Mouse (Mus musculus): ENCODE measurements at regions not wholly inside any gene's neighbourhood (a gene's known extent, or its start where the extent isn't known, plus 50 kb on each side); places are given as distances from the start of the nearest gene placed in this dataset.

DNA sequence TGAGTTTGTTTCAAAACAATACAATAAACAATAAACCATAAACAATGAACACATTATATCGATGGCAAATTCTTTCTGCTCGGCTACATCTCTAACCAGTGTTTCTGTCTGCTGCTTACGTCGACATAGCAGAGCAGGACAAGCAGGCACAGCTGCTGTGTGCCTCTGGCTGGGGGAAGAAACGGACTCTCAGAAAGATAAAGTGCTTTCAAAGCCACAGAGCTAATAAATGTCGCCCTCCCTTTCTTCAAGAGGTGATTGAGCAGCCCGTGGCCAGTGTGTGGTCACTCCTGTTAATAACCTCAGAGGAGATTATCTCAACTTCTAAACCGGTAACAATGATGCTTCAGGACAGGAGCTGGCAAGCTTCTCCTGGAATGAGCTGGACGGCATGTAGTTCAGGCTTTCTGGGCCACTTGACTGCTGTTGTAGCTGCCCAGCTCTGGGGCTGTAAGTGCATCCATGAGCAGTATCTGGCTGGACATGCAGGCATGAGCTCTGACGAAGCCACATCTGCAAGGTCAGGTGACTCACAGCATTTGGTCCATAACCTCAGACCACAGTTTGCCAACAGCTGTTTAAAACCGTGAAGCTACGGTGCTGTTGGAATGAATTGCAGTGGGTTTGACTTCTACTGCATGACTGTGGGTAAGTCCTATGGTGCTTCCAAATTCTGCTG, 55.6 kb downstream of the Evx1 start:
- DNase-seq, result no peak

DNA sequence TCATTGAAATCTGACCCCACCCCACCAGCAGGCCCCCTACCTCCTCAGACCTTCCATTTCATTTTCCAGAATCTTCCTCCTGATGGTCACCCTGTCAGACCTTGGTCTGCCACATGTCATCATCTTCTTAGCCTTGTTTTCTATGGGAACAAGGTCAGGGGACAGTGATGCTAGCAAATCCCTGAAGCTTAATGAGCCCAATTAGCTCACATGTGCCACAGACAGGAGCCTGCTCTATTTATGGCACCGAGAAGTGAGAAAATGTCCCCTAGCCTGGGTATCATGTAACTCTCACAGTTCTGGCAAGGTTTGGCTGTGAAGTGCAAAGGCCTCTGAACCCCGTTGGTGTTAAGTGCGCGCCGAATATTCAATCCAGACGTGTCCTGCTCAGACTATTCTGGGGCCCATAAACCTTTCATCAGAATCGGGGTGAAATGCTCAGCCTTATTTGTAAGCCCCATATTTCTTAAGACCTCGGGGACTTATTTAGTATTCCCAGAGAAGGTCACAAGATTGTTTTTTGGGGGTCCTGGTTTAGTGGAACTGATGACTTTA, 57.6 kb downstream of the Evx1 start:
- DNase-seq, result no peak

- no peak for DNase-seq
Measured at GRCm38 (mm10) chr6:52379146-52379545, 65.8 kb downstream of the Evx1 start.

- DNase-seq, result no peak
Measured at GRCm38 (mm10) chr6:52379588-52379987, 66.3 kb downstream of the Evx1 start.

- no peak for DNase-seq
Measured at GRCm38 (mm10) chr6:52385044-52385443, 71.7 kb downstream of the Evx1 start.

DNA sequence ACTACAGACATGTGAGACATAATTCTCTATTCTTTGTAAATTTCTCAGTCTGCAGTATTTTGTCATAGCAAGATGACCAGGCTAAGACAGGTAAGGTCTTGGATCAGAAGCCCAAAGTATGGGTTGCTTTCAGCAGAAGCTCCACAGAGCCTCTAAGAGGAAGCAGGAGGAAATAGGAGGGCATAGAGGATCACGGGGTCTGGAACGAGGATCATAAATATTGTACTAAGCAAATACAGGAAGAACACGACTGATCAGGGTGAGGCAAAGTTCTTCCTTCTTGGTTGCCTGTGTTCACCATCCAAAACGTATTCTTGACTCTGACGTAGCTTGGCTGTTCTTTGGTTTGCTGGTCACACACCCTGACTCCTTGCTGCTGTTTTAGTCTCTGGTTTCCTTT, 88.1 kb downstream of the Evx1 start:
- DNase-seq, result no peak

DNA sequence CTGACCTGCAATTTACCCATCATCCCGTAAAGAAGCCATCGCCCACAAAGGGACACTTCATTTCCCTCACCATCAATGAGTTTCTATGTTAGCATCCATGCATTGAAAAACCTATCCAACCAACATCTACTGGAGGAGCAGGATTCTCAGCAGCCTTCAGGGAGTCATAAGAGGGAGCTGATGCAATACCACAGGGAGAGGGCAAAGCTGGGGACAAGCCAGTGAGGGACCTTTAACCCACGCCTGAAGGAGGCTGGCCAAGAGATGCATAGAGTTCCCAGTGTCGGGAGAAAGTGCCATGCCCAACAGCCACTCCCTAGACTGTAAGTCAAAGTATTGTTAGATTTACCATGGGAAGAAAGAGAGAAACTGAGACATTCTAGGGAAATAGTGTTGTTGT, 96.7 kb downstream of the Evx1 start:
- no peak for DNase-seq

DNA sequence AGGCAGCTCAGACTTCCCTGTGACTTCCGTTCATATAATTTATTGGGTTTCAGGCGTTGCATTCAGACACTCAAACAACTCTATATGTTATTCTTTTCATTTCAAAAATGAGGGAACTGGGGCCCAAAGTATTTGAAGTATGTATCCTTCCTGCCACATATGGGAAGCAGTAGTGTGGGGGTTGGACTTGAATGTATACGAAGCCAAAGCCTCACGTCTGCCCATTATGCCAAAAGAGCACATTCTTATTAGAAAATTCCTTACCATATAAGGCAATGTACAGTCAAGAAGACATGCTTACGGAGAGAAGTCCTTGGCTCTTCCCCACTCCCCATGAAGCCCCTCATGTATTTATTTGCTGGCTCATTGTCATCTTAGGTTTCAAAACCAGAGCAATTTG, 97.4 kb downstream of the Evx1 start:
- DNase-seq, result no peak

- DNase-seq, result no peak
Measured at GRCm38 (mm10) chr6:52411302-52411701, 98.0 kb downstream of the Evx1 start.

DNA sequence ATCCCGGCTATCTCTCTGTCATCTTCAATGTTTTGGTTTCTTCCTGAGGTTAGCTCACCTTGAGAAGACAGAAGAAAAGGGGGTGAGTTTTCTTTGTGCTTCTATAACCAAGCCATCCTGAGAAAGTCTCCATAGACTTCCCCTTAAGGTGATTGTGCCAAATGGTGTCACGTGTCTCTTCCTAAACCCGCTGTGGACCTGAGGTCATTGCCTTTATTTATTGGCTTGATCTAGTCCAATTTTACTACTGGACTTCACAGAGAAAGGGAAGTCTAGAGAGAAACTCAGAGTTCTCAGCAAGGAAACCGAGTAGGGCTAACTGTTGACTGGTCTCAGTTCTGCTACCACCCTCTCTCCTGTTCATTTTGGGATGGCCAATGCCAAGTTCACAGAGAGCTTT, 100.3 kb downstream of the Evx1 start:
- no peak for DNase-seq

GRCm38 (mm10) chr6:52415341-52415946, 102.1 kb downstream of the Evx1 start:
- DNase-seq, result no peak

DNA sequence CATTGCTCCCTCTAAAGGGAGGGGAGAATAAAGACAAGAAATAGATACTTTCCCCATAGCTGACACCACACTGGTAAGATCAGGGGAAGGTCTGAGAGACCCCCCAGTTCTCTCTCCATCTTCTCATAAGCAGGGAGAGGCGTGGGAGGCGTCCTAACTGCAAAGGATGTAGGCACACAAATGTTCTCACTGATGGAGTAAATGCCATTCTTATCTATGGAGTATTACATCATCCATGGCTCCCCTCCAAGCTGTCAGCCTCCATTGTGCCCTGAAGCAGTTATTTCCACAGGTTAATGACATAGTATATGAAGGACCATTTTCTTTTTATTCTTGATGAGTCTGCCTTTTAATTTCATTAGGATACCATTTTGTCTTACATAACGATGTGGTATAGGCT, 103.2 kb downstream of the Evx1 start:
- no peak for DNase-seq

- DNase-seq, result peak; percentile 37
Measured at GRCm38 (mm10) chr6:52417439-52418124, 104.3 kb downstream of the Evx1 start.

DNA sequence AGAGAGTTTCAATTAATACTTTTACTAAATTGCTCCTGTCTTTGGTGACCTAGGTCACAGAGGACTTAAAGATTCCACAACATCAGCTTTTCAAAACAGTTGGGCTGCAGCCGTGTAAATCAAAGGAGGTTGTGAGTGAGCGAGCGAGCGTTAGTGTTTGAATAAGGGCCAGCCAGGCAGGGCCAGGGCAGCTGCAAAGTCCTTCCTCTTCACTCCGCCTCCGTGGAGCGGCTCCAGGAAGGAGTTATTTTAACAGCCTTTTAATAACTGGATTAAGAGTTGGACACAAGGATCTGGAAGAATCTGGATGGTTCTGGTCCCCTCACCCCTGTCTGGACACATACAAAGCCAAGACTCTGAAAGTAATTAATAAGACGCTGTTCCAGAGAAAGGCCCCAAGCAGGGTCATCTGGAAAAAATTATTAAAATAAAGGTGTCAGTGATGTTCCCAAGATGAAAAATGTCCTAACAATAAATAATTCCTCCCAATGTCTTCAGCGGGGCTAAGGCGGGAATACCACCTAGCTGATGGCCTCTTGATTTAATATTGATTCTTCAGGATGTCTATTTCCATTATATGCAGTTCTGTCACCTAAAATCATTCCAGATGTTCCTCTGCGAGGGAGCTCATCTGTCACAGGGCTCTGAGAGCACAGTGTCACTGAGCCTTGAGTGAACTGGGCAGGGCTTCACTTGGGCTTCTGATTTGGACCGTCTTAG, 105.3 kb downstream of the Evx1 start:
- no peak for DNase-seq

DNA sequence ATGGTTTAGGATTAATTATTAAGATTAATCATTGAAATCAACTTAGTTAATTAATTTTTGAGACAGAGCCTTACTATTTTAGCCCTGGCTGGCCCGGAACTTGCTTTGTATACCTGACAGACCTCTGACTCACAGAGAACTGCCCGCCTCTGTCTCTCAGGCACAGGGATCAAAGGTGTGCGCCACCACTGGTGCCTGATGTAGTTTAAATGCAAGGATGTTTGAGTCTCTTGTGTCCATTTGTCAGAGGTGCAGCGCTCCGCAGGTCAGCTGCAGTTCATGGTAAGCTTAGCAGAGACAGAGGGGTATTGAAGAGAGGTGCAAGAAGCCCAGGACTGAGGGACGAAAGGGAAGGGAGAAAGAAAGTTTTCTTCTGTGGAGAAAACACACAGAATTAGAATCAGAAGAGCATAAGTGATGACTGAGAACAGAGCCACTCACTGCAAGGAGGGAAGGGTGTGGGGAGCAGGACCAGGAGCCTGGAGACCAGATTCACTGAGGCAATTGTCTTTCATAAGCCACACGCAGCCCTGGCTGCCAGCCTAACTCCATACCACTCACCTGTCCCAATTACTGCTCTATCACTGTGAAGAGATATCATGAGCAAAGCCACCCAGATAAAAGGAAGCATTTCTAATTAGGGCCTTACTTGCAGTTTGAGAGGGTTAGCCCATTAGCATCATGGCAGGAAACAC, 107.1 kb downstream of the Evx1 start:
- DNase-seq, result no peak

DNA sequence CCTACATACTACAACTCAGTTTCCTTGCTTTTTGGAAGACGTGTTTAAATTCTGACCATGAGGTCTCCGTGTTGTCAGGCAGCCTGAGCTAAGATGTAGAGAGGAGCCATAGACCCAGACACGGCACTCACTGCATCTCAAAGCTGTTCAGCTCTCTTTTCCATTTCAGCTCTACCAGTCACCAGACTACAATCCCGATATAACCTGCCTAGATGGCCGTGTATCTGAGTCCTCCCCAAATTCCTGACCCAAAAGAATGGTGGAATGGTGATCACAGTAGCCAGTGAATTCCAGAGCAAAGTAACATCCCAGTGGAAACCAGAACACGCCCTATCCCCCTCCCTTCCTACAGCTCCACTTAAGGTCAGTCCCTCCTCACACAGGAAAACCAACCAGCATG, 108.5 kb downstream of the Evx1 start:
- DNase-seq, result no peak

GRCm38 (mm10) chr6:52422686-52423085, 109.4 kb downstream of the Evx1 start:
- DNase-seq, result no peak

GRCm38 (mm10) chr6:52423581-52424107, 110.3 kb downstream of the Evx1 start:
- no peak for DNase-seq

DNA sequence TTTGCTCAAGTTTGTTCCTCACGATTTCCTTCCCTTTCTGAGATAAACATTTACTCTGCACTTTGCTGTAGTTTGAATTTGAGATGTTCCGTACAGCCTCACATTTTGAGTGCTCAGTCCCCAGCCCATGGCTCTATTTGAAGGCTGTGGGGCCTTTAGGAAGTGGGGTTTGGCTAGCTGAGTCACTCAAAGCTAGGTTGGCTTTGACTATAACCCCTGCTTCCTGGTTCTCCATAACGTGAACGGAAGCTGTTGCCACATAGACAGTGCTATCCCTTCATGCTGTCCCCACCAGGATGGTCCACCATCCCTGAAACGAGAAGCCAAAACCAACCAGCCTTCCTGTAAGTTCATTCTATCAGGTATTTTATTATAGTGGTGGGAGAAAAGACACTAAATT, 111.1 kb downstream of the Evx1 start:
- DNase-seq, result no peak

- no peak for DNase-seq
Measured at GRCm38 (mm10) chr6:52425082-52425481, 111.8 kb downstream of the Evx1 start.

DNA sequence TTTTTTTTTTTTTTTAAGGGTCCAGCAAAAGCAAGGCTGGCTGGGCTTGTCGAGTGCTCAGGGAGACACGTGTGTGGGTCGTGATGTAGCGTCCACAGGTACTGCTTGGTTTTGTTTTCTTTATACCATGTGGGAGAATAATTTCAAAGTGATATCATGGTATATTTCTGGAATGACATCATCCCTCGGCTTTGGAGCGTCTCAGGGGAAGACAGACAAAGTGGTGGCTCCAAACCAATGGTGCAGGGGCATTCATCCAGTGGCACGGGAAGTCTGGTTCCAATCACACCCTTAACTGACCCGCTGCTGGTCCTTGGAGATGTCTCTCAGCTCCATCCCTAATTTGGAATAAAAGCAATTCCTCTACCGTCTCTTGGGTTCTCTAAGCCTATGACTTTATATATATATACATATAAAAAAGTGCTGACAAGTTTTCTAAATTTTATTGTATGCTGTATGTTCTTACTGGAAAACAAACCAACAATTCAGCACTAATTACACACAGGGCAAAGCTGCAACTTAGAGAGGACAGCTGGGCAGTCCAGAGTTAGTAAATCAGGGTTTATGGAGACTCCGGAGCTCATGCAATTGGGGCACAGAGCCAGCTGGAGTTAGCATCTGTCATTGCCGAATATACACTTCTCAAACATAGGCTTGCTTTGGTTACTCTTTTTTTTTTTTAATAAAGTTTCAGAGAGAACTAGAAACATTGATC, 115.3 kb downstream of the Evx1 start:
- peak; percentile 41 for DNase-seq

GRCm38 (mm10) chr6:52429204-52429552, 115.9 kb downstream of the Evx1 start:
- no peak for DNase-seq

All from right cerebral cortex, postnatal 4 days (tissue).